Mouse (Mus musculus) C2C12 (cell line): Measurements from ENCODE around the gene Fads2.

Source experiments
- CTCF ChIP-seq: IDR thresholded peaks from one replicate; pipeline ENCODE4 v1.5.1; 2011; ENCODE audit not compliant: control insufficient read depth, insufficient read depth, insufficient read length
- MAX ChIP-seq: IDR thresholded peaks from one replicate; pipeline ENCODE4 v1.6.1; 2011; ENCODE audit warnings: mild to moderate bottlenecking, control low read depth
- MYOD1 ChIP-seq: IDR thresholded peaks from one replicate; pipeline ENCODE4 v1.6.1; 2011; ENCODE audit warnings: low read depth; ENCODE audit not compliant: control insufficient read depth, insufficient read length
- MYOG ChIP-seq: IDR thresholded peaks from one replicate; pipeline ENCODE4 v1.6.1; 2011; ENCODE audit not compliant: control insufficient read depth, insufficient read length; ENCODE audit errors: extremely low read depth
- USF1 ChIP-seq: IDR thresholded peaks from one replicate; pipeline ENCODE4 v1.6.1; 2011; ENCODE audit warnings: low read depth, mild to moderate bottlenecking, control low read depth, moderate library complexity

GRCm38 (mm10) chr19:10017637-10018526 is 83.7 kb downstream of the Fads2 start:
- peak; percentile 63 for TF ChIP-seq MAX
- TF ChIP-seq USF1: peak; percentile 92
- TF ChIP-seq CTCF: no peak
- TF ChIP-seq MYOG: no peak
- no peak for TF ChIP-seq MYOD1
